Mouse (Mus musculus): ENCODE measurements at regions not wholly inside any gene's neighbourhood (a gene's known extent, or its start where the extent isn't known, plus 50 kb on each side); places are given as distances from the start of the nearest gene placed in this dataset.

GRCm38 (mm10) chr1:77073071-77073470 is 441.8 kb downstream of the Epha4 start:
- Histone ChIP-seq H3K27ac (ENCODE audit: insufficient read depth, low read length) (no peak overlapping the region), H3K27me3 (ENCODE audit: control insufficient read depth, insufficient read depth, low read length, poor library complexity, severe bottlenecking) (no peaks in the 10 kb centered on the region), H3K36me3 (ENCODE audit: control insufficient read depth, insufficient read depth, low read length, poor library complexity, severe bottlenecking) (no peaks in the 10 kb centered on the region), H3K9me3 (replicated peaks; ENCODE audit: control insufficient read depth, insufficient read depth, low read length, poor library complexity, severe bottlenecking) (no peaks in the 10 kb centered on the region), H3K9ac (ENCODE audit: low read depth, poor library complexity, severe bottlenecking) (no peak overlapping the region), H3K4me3 (ENCODE audit: low read depth, low read length) (no peak overlapping the region), H3K4me1 (ENCODE audit: control insufficient read depth, insufficient read depth, low read length) (no peaks in the 10 kb centered on the region)
- no peak for TF ChIP-seq EP300 (IDR thresholded peaks at IDR 0.05; ENCODE audit: insufficient read depth, low read depth, low read length)
- TF ChIP-seq POLR2A (IDR thresholded peaks at IDR 0.05; ENCODE audit: insufficient read depth, low read length) = no peak
- TF ChIP-seq CTCF (IDR thresholded peaks at IDR 0.05; ENCODE audit: low read depth, low read length) = no peak

GRCm38 (mm10) chr1:77074926-77075885 is 439.7 kb downstream of the Epha4 start:
- H3K9me3 ChIP-seq (replicated peaks; ENCODE audit: control insufficient read depth, insufficient read depth, low read length, poor library complexity, severe bottlenecking) = no peaks in the 10 kb centered on the region
- H3K27ac ChIP-seq (ENCODE audit: insufficient read depth, low read length) = no peak overlapping the region
- H3K27me3 ChIP-seq (ENCODE audit: control insufficient read depth, insufficient read depth, low read length, poor library complexity, severe bottlenecking) = no peaks in the 10 kb centered on the region
- H3K36me3 ChIP-seq (ENCODE audit: control insufficient read depth, insufficient read depth, low read length, poor library complexity, severe bottlenecking) = no peaks in the 10 kb centered on the region
- H3K4me3 ChIP-seq (ENCODE audit: low read depth, low read length) = no peak overlapping the region
- TF ChIP-seq CTCF (IDR thresholded peaks at IDR 0.05; ENCODE audit: low read depth, low read length) = no peak
- no peak for TF ChIP-seq POLR2A (IDR thresholded peaks at IDR 0.05; ENCODE audit: insufficient read depth, low read length)
- no peak for TF ChIP-seq EP300 (IDR thresholded peaks at IDR 0.05; ENCODE audit: insufficient read depth, low read depth, low read length)
- no peak overlapping the region for H3K9ac ChIP-seq (ENCODE audit: low read depth, poor library complexity, severe bottlenecking)
- H3K4me1 ChIP-seq (ENCODE audit: control insufficient read depth, insufficient read depth, low read length) = no peaks in the 10 kb centered on the region

GRCm38 (mm10) chr1:77080767-77081166 is 434.1 kb downstream of the Epha4 start:
- H3K27ac ChIP-seq (ENCODE audit: insufficient read depth, low read length) = no peak overlapping the region
- H3K9me3 ChIP-seq (replicated peaks; ENCODE audit: control insufficient read depth, insufficient read depth, low read length, poor library complexity, severe bottlenecking) = no peaks in the 10 kb centered on the region
- H3K36me3 ChIP-seq (ENCODE audit: control insufficient read depth, insufficient read depth, low read length, poor library complexity, severe bottlenecking) = no peaks in the 10 kb centered on the region
- no peaks in the 10 kb centered on the region for H3K4me1 ChIP-seq (ENCODE audit: control insufficient read depth, insufficient read depth, low read length)
- H3K9ac ChIP-seq (ENCODE audit: low read depth, poor library complexity, severe bottlenecking) = no peak overlapping the region
- TF ChIP-seq POLR2A (IDR thresholded peaks at IDR 0.05; ENCODE audit: insufficient read depth, low read length) (no peak), CTCF (IDR thresholded peaks at IDR 0.05; ENCODE audit: low read depth, low read length) (no peak), EP300 (IDR thresholded peaks at IDR 0.05; ENCODE audit: insufficient read depth, low read depth, low read length) (no peak)
- no peak overlapping the region for H3K4me3 ChIP-seq (ENCODE audit: low read depth, low read length)
- H3K27me3 ChIP-seq (ENCODE audit: control insufficient read depth, insufficient read depth, low read length, poor library complexity, severe bottlenecking) = no peaks in the 10 kb centered on the region

- TF ChIP-seq EP300 (IDR thresholded peaks at IDR 0.05; ENCODE audit: insufficient read depth, low read depth, low read length) = no peak
- no peak for TF ChIP-seq POLR2A (IDR thresholded peaks at IDR 0.05; ENCODE audit: insufficient read depth, low read length)
- no peak for TF ChIP-seq CTCF (IDR thresholded peaks at IDR 0.05; ENCODE audit: low read depth, low read length)
- Histone ChIP-seq H3K4me3 (ENCODE audit: low read depth, low read length) (no peak overlapping the region), H3K27me3 (ENCODE audit: control insufficient read depth, insufficient read depth, low read length, poor library complexity, severe bottlenecking) (no peaks in the 10 kb centered on the region), H3K27ac (ENCODE audit: insufficient read depth, low read length) (no peak overlapping the region), H3K4me1 (ENCODE audit: control insufficient read depth, insufficient read depth, low read length) (no peaks in the 10 kb centered on the region), H3K9ac (ENCODE audit: low read depth, poor library complexity, severe bottlenecking) (no peak overlapping the region), H3K36me3 (ENCODE audit: control insufficient read depth, insufficient read depth, low read length, poor library complexity, severe bottlenecking) (no peaks in the 10 kb centered on the region), H3K9me3 (replicated peaks; ENCODE audit: control insufficient read depth, insufficient read depth, low read length, poor library complexity, severe bottlenecking) (no peaks in the 10 kb centered on the region)
Observed at GRCm38 (mm10) chr1:77081660-77082059, 433.2 kb downstream of the Epha4 start.

- Histone ChIP-seq H3K27ac (ENCODE audit: insufficient read depth, low read length) (no peak overlapping the region), H3K9me3 (replicated peaks; ENCODE audit: control insufficient read depth, insufficient read depth, low read length, poor library complexity, severe bottlenecking) (no peaks in the 10 kb centered on the region), H3K4me1 (ENCODE audit: control insufficient read depth, insufficient read depth, low read length) (no peaks in the 10 kb centered on the region), H3K36me3 (ENCODE audit: control insufficient read depth, insufficient read depth, low read length, poor library complexity, severe bottlenecking) (no peaks in the 10 kb centered on the region), H3K9ac (ENCODE audit: low read depth, poor library complexity, severe bottlenecking) (no peak overlapping the region), H3K27me3 (ENCODE audit: control insufficient read depth, insufficient read depth, low read length, poor library complexity, severe bottlenecking) (no peaks in the 10 kb centered on the region), H3K4me3 (ENCODE audit: low read depth, low read length) (no peak overlapping the region)
- TF ChIP-seq EP300 (IDR thresholded peaks at IDR 0.05; ENCODE audit: insufficient read depth, low read depth, low read length) (no peak), POLR2A (IDR thresholded peaks at IDR 0.05; ENCODE audit: insufficient read depth, low read length) (no peak), CTCF (IDR thresholded peaks at IDR 0.05; ENCODE audit: low read depth, low read length) (no peak)
Observed at GRCm38 (mm10) chr1:77082410-77082809, 432.5 kb downstream of the Epha4 start.

- no peaks in the 10 kb centered on the region for H3K4me1 ChIP-seq (ENCODE audit: control insufficient read depth, insufficient read depth, low read length)
- no peak overlapping the region for H3K4me3 ChIP-seq (ENCODE audit: low read depth, low read length)
- TF ChIP-seq EP300 (IDR thresholded peaks at IDR 0.05; ENCODE audit: insufficient read depth, low read depth, low read length) (no peak), CTCF (IDR thresholded peaks at IDR 0.05; ENCODE audit: low read depth, low read length) (no peak), POLR2A (IDR thresholded peaks at IDR 0.05; ENCODE audit: insufficient read depth, low read length) (no peak)
- H3K36me3 ChIP-seq (ENCODE audit: control insufficient read depth, insufficient read depth, low read length, poor library complexity, severe bottlenecking) = no peaks in the 10 kb centered on the region
- no peak overlapping the region for H3K9ac ChIP-seq (ENCODE audit: low read depth, poor library complexity, severe bottlenecking)
- H3K27me3 ChIP-seq (ENCODE audit: control insufficient read depth, insufficient read depth, low read length, poor library complexity, severe bottlenecking) = no peaks in the 10 kb centered on the region
- no peak overlapping the region for H3K27ac ChIP-seq (ENCODE audit: insufficient read depth, low read length)
- no peaks in the 10 kb centered on the region for H3K9me3 ChIP-seq (replicated peaks; ENCODE audit: control insufficient read depth, insufficient read depth, low read length, poor library complexity, severe bottlenecking)
Observed at GRCm38 (mm10) chr1:77093551-77093950, 421.3 kb downstream of the Epha4 start.
